Mouse (Mus musculus) hindbrain, embryonic 15.5 days (tissue): ENCODE measurements around the gene Tmem101. TPM values are rescaled to one million over a fixed set of nuclear protein-coding genes. Genes with fewer than 3 reads are reported as not detected.
A peak's percentile ranks its signal among the peaks of the same experiment; 100 is the strongest.

Experiments used
- ATAC-seq: fragments of 200-750 bp; cut with Nextera tagmentation; 2 replicates; pipeline ENCODE4 v1.8.0; 2017; ENCODE audit warnings: low read depth, moderate number of reproducible peaks, moderate TSS enrichment; ENCODE audit not compliant: low FRiP score
- H3K27ac ChIP-seq: fragments of 300-500 bp; sonication (generic); replicated peaks from 2 replicates; pipeline ENCODE4 v1.5.1; 2015; ENCODE audit warnings: mild to moderate bottlenecking, inconsistent platforms
- H3K27me3 ChIP-seq: fragments of 300-500 bp; sonication (generic); 2 replicates; pipeline ENCODE4 v1.6.1; 2015; ENCODE audit warnings: control low read depth, inconsistent platforms
- H3K36me3 ChIP-seq: fragments of 300-500 bp; sonication (generic); 2 replicates; pipeline ENCODE4 v1.6.1; 2015; ENCODE audit warnings: control low read depth, inconsistent platforms
- H3K4me1 ChIP-seq: fragments of 300-500 bp; sonication (generic); replicated peaks from 2 replicates; pipeline ENCODE4 v1.6.1; 2015; ENCODE audit warnings: control low read depth, inconsistent platforms
- H3K4me2 ChIP-seq: fragments of 300-500 bp; sonication (generic); 2 replicates; pipeline ENCODE4 v1.6.1; 2015; ENCODE audit warnings: moderate library complexity, mild to moderate bottlenecking, inconsistent platforms
- H3K4me3 ChIP-seq: fragments of 300-500 bp; sonication (generic); 2 replicates; pipeline ENCODE4 v1.5.1; 2015; ENCODE audit warnings: mild to moderate bottlenecking, inconsistent platforms
- H3K9ac ChIP-seq: fragments of 300-500 bp; sonication (generic); 2 replicates; pipeline ENCODE4 v1.6.1; 2015; ENCODE audit warnings: inconsistent platforms
- H3K9me3 ChIP-seq: fragments of 300-500 bp; sonication (generic); 2 replicates; pipeline ENCODE4 v1.6.1; 2016; ENCODE audit warnings: control low read depth, inconsistent platforms
- WGBS: fragments of 180-500 bp; shearing (Covaris S2); methylation state at CpG from one replicate; pipeline ENCODE4 v1.1.7; 2015; 5-methylcytosine and 5-hydroxymethylcytosine counted together
- polyA plus RNA-seq: library from polyadenylated mRNA; unstranded; fragments of >200 nt; fragmentation: Nextera tagmentation; extraction: Ambion mirVana; gene quantifications from 2 replicates; pipeline ENCODE4 v1.2.1, GENCODE M21; 2015

Gene Tmem101
- polyA plus RNA-seq, 1 experiment from 2014 or later = 41.8 TPM

DNA sequence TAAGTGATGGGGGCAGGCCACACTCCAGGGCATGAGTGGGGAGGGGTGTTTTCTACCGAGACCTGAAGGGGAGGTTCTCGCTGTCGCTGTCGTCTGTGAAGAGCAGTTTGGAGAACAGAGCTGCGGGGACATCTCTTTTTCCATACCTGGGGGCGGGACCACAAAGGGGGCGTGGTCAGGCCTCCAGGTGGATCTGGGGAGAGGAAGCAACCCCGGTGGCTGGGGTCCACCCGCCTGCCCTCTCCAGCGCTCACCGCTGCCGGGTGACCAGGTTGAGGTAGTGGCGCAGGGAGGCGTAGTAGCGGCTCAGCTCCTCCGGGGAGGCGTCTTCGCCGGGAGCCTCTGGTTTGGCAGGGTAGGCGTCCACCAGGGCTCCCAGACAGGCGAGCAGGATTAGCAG lies 49.3 kb downstream of the Tmem101 start:
- H3K4me3 ChIP-seq = peak overlapping the region; percentile 15; the same call in 1 of the 2 replicates
- H3K4me1 ChIP-seq = peaks cover 8% of the 10 kb centered on the region; the same call in 1 of the 2 replicates
- 1% methylated on average over 21 of the region's 21 CpGs for WGBS
- H3K27me3 ChIP-seq = peaks cover 57% of the 10 kb centered on the region
- H3K9me3 ChIP-seq = no peaks in the 10 kb centered on the region
- no peaks in the 10 kb centered on the region for H3K36me3 ChIP-seq
- no peak for ATAC-seq
- H3K9ac ChIP-seq = no peak overlapping the region
- no peak overlapping the region for H3K27ac ChIP-seq
- H3K4me2 ChIP-seq = no peak overlapping the region

Other genes with a start within 250 kb of the Tmem101 start
- 0.06 and 0.09 TPM in 2 replicates for gene Sost, start 189.4 kb downstream of the Tmem101 start, polyA plus RNA-seq
- gene Cfap97d1, start 172.1 kb downstream of the Tmem101 start, polyA plus RNA-seq = not detected in 2 replicates
- 25.4 and 25.9 TPM in 2 replicates for gene Dusp3, start 169.4 kb downstream of the Tmem101 start, polyA plus RNA-seq
- gene Mpp3, start 127.9 kb downstream of the Tmem101 start, polyA plus RNA-seq = 55.9 and 56.2 TPM in 2 replicates
- 0.30 and 0.43 TPM in 2 replicates for gene Cd300lg, start 114.9 kb downstream of the Tmem101 start, polyA plus RNA-seq
- gene Mpp2, start 67.9 kb downstream of the Tmem101 start, polyA plus RNA-seq = 30.5 and 34.6 TPM in 2 replicates
- not detected in 2 replicates for gene Ppy, start 55.1 kb downstream of the Tmem101 start, polyA plus RNA-seq
- 3.7 and 5.2 TPM in 2 replicates for gene Pyy, start 48.6 kb downstream of the Tmem101 start, polyA plus RNA-seq
- gene Nags, start 10.9 kb downstream of the Tmem101 start, polyA plus RNA-seq = not detected in 2 replicates
- 102 and 121 TPM in 2 replicates for gene Lsm12, start 28.9 kb upstream of the Tmem101 start, polyA plus RNA-seq
- gene G6pc3, start 33.2 kb upstream of the Tmem101 start, polyA plus RNA-seq = 40.4 and 41.2 TPM in 2 replicates
- 82.7 and 84.9 TPM in 2 replicates for gene Hdac5, start 73.8 kb upstream of the Tmem101 start, polyA plus RNA-seq
- 3.3 and 3.4 TPM in 2 replicates for gene BC030867, start 92.5 kb upstream of the Tmem101 start, polyA plus RNA-seq
- gene Asb16, start 112.3 kb upstream of the Tmem101 start, polyA plus RNA-seq = 0.10 and 0.13 TPM in 2 replicates
- 80.4 and 83.3 TPM in 2 replicates for gene Tmub2, start 128.5 kb upstream of the Tmem101 start, polyA plus RNA-seq
- 30.2 and 31.4 TPM in 2 replicates for gene Atxn7l3, start 140.2 kb upstream of the Tmem101 start, polyA plus RNA-seq
- 77.7 and 85.0 TPM in 2 replicates for gene Ubtf, start 163.3 kb upstream of the Tmem101 start, polyA plus RNA-seq
- gene Slc4a1, start 209.8 kb upstream of the Tmem101 start, polyA plus RNA-seq = 2.4 and 3.4 TPM in 2 replicates
- 135 and 149 TPM in 2 replicates for gene Rundc3a, start 237.0 kb upstream of the Tmem101 start, polyA plus RNA-seq